Mouse (Mus musculus): ENCODE measurements around the gene Skiv2l. TPM values are rescaled to one million over a fixed set of nuclear protein-coding genes. Genes with fewer than 3 reads are reported as not detected.
"Not testable (repeated sequence)": the region's sequence is repeated elsewhere in the genome, so short reads cannot be mapped to it uniquely, and the experiment has no call there.

Gene Skiv2l
- polyA plus RNA-seq, 1 experiment, result 79.3 TPM

DNA sequence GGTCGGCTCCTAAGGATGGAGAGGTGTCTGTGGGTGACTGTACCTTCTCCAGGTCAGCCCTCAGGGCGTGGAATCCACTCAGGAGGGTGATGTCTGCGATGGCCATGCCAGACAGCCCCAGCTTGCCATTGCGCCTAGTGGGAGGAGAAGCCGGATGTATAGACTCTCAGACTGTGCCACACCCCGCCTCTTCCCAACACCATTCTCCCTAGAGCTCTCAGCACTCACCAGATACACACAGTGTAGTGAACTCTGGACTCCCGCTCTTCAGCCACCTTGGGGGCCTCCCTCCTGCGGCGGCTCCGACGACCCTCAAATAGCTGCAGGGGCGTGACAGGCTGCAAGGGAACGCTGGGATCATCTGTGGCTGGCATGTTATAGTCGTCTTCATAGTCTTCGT, 38.7 kb downstream of the Skiv2l start:
- H3K4me3 ChIP-seq (ENCODE audit: low read depth, low read length), result no peak overlapping the region
- TF ChIP-seq POLR2A (IDR thresholded peaks at IDR 0.05; ENCODE audit: low read depth, low read length), result no peak
- no peak for TF ChIP-seq CTCF (IDR thresholded peaks at IDR 0.05; ENCODE audit: extremely low read depth, insufficient read length, insufficient replicate concordance, low read depth, low read length)
- H3K27ac ChIP-seq (ENCODE audit: insufficient read depth, low read depth, low read length), result no peak overlapping the region
- no peaks in the 10 kb centered on the region for H3K27me3 ChIP-seq (ENCODE audit: control insufficient read depth, insufficient read depth, low read length)
- no peaks in the 10 kb centered on the region for H3K4me1 ChIP-seq (ENCODE audit: control insufficient read depth, insufficient read depth, insufficient read length, low read length)
- WGBS, result 40% methylated on average over 15 of the region's 15 CpGs
- no peaks in the 10 kb centered on the region for H3K36me3 ChIP-seq (ENCODE audit: control insufficient read depth, insufficient read depth, low read length)

DNA sequence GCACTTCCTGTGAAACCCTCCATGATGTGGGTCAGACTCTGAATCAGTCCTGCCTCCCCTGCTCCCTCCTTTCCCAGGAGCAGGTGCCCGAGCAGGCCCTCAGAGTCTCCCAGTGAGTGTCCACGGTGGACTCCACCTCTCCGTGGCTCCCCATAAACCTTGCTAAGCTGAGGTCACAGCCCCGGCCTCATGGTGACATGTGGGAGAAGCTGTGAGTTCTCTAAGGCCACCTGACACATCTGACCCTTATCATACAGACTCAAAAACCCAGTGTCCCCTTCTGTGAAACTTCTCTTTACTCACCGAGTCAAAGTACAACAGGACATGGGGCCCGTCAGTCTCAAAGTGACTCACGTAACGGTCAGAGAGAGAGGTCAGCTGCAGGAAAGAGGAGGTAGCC, 39.2 kb downstream of the Skiv2l start:
- 62% methylated on average over 8 of the region's 8 CpGs for WGBS

GRCm38 (mm10) chr17:34810411-34810810, 39.6 kb downstream of the Skiv2l start:
- 88% methylated on average over 5 of the region's 5 CpGs for WGBS
- H3K4me3 ChIP-seq (ENCODE audit: low read depth, low read length); H3K4me1 ChIP-seq (ENCODE audit: control insufficient read depth, insufficient read depth, insufficient read length, low read length); H3K36me3 ChIP-seq (ENCODE audit: control insufficient read depth, insufficient read depth, low read length); H3K27me3 ChIP-seq (ENCODE audit: control insufficient read depth, insufficient read depth, low read length); H3K27ac ChIP-seq (ENCODE audit: insufficient read depth, low read depth, low read length): not testable (repeated sequence)

More for the DNA sequence above, 39.2 kb downstream of the Skiv2l start:
- not testable (repeated sequence) for H3K36me3 ChIP-seq (ENCODE audit: control insufficient read depth, insufficient read depth, low read length); H3K4me3 ChIP-seq (ENCODE audit: low read depth, low read length); H3K4me1 ChIP-seq (ENCODE audit: control insufficient read depth, insufficient read depth, insufficient read length, low read length); H3K27me3 ChIP-seq (ENCODE audit: control insufficient read depth, insufficient read depth, low read length); H3K27ac ChIP-seq (ENCODE audit: insufficient read depth, low read depth, low read length)

DNA sequence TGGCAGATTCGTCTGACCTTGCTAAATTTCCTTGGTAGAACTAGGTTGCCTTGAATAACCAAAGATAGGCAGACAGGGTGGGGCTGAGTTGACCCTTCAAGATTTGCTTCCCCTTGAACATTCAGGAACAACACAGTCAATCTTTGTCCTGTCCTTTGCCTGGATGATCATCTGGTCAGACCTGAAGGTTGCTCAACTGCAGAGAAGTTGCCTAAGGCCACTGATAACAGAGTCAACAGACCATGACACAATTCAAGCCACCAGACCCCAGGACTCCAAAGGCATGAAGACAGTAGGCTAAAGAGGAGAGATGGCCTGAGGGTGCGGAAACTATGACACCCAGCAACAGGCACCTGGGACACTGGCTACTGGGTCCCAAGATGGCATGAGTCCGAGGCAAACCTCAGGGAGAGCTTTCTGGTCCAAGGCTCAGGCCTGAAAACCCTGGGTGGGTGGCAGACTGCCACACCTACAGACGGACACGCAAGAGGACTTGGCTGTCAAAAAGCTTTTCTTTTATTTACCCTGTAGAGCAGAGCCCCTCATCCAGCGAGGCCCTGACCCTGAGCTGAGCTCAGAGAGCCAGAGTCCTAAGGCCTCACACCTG, 41.3 kb downstream of the Skiv2l start:
- H3K27ac ChIP-seq (ENCODE audit: insufficient read depth, low read depth, low read length), result no peak overlapping the region
- TF ChIP-seq POLR2A (IDR thresholded peaks at IDR 0.05; ENCODE audit: low read depth, low read length) (no peak), CTCF (IDR thresholded peaks at IDR 0.05; ENCODE audit: extremely low read depth, insufficient read length, insufficient replicate concordance, low read depth, low read length) (no peak)
- no peak overlapping the region for H3K4me3 ChIP-seq (ENCODE audit: low read depth, low read length)

DNA sequence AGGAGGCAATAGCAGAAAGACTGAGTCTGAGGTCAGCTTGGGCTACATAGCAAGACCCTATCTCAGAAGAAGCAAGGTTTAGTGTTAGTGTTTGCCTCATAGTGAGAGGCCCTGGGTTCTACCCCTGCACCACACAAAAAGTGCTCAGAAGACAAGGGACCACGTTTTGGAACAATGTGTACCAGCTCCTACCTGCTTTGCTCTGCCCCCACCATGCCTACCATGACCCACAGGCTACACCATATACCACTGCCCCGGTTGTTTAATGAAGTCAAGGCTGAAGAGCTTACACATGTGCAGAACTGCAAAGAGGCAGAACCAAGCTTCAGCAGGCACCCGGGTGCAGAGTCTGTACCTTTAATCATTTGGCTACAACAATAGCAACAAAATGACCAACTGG, 42.8 kb downstream of the Skiv2l start:
- no peak for TF ChIP-seq POLR2A (IDR thresholded peaks at IDR 0.05; ENCODE audit: low read depth, low read length)
- TF ChIP-seq CTCF (IDR thresholded peaks at IDR 0.05; ENCODE audit: extremely low read depth, insufficient read length, insufficient replicate concordance, low read depth, low read length), result no peak
- Histone ChIP-seq H3K27ac (ENCODE audit: insufficient read depth, low read depth, low read length) (no peak overlapping the region), H3K27me3 (ENCODE audit: control insufficient read depth, insufficient read depth, low read length) (no peaks in the 10 kb centered on the region), H3K36me3 (ENCODE audit: control insufficient read depth, insufficient read depth, low read length) (no peaks in the 10 kb centered on the region), H3K4me1 (ENCODE audit: control insufficient read depth, insufficient read depth, insufficient read length, low read length) (no peaks in the 10 kb centered on the region), H3K4me3 (ENCODE audit: low read depth, low read length) (no peak overlapping the region)
- 57% methylated on average over 3 of the region's 3 CpGs for WGBS

More for the DNA sequence above, 41.3 kb downstream of the Skiv2l start:
- 71% methylated on average over 6 of the region's 6 CpGs for WGBS
- Histone ChIP-seq H3K36me3 (ENCODE audit: control insufficient read depth, insufficient read depth, low read length) (no peaks in the 10 kb centered on the region), H3K27me3 (ENCODE audit: control insufficient read depth, insufficient read depth, low read length) (no peaks in the 10 kb centered on the region), H3K4me1 (ENCODE audit: control insufficient read depth, insufficient read depth, insufficient read length, low read length) (no peaks in the 10 kb centered on the region)

- no peaks in the 10 kb centered on the region for H3K36me3 ChIP-seq (ENCODE audit: control insufficient read depth, insufficient read depth, low read length)
- no peak overlapping the region for H3K27ac ChIP-seq (ENCODE audit: insufficient read depth, low read depth, low read length)
- TF ChIP-seq CTCF (IDR thresholded peaks at IDR 0.05; ENCODE audit: extremely low read depth, insufficient read length, insufficient replicate concordance, low read depth, low read length) (peak; percentile 30; the same call in 1 of the 2 replicates), POLR2A (IDR thresholded peaks at IDR 0.05; ENCODE audit: low read depth, low read length) (no peak)
- H3K4me1 ChIP-seq (ENCODE audit: control insufficient read depth, insufficient read depth, insufficient read length, low read length), result no peaks in the 10 kb centered on the region
- no peaks in the 10 kb centered on the region for H3K27me3 ChIP-seq (ENCODE audit: control insufficient read depth, insufficient read depth, low read length)
- WGBS, result 70% methylated on average over 6 of the region's 6 CpGs
- no peak overlapping the region for H3K4me3 ChIP-seq (ENCODE audit: low read depth, low read length)
Measured at GRCm38 (mm10) chr17:34804871-34805562, 45.0 kb downstream of the Skiv2l start.

DNA sequence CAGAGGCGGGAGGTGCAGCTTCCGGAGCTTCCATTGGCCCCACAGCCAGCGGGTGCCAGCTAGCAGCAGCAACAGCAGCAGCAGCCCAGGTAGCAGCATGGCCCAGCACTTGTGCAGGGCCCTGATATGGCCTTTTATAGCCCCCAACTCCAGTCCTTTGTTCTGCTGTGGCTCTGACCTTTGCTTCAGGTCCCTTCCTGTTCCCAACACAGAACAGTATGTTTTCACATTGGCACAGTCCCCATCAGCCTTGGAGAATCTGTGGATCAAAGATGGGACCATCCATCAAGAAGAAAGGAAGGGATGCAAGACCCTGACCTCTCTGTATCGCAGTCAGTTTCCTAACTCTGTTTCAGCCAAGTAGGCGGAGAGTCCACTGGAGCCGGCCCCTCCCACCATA, 45.7 kb downstream of the Skiv2l start, which contains the start of gene Cyp21a1:
TSS of gene Cyp21a1 (minus strand) at position 261 of the 400 bp plus-strand sequence.
- H3K4me3 ChIP-seq (ENCODE audit: low read depth, low read length); H3K4me1 ChIP-seq (ENCODE audit: control insufficient read depth, insufficient read depth, insufficient read length, low read length); H3K36me3 ChIP-seq (ENCODE audit: control insufficient read depth, insufficient read depth, low read length); H3K27ac ChIP-seq (ENCODE audit: insufficient read depth, low read depth, low read length); H3K27me3 ChIP-seq (ENCODE audit: control insufficient read depth, insufficient read depth, low read length): not testable (repeated sequence)
- WGBS, result 89% methylated on average over 4 of the region's 6 CpGs

- H3K4me1 ChIP-seq (ENCODE audit: control insufficient read depth, insufficient read depth, insufficient read length, low read length); H3K36me3 ChIP-seq (ENCODE audit: control insufficient read depth, insufficient read depth, low read length); H3K4me3 ChIP-seq (ENCODE audit: low read depth, low read length); H3K27me3 ChIP-seq (ENCODE audit: control insufficient read depth, insufficient read depth, low read length); H3K27ac ChIP-seq (ENCODE audit: insufficient read depth, low read depth, low read length): not testable (repeated sequence)
- 90% methylated on average over 6 of the region's 6 CpGs for WGBS
Measured at GRCm38 (mm10) chr17:34803367-34803766, 46.6 kb downstream of the Skiv2l start.

- not testable (repeated sequence) for H3K27ac ChIP-seq (ENCODE audit: insufficient read depth, low read depth, low read length); H3K27me3 ChIP-seq (ENCODE audit: control insufficient read depth, insufficient read depth, low read length); H3K36me3 ChIP-seq (ENCODE audit: control insufficient read depth, insufficient read depth, low read length); H3K4me1 ChIP-seq (ENCODE audit: control insufficient read depth, insufficient read depth, insufficient read length, low read length); H3K4me3 ChIP-seq (ENCODE audit: low read depth, low read length)
- WGBS, result 91% methylated on average over 9 of the region's 9 CpGs
Measured at GRCm38 (mm10) chr17:34802756-34803155, 47.3 kb downstream of the Skiv2l start.

GRCm38 (mm10) chr17:34800781-34801305, 49.2 kb downstream of the Skiv2l start:
- not testable (repeated sequence) for H3K27me3 ChIP-seq (ENCODE audit: control insufficient read depth, insufficient read depth, low read length); H3K27ac ChIP-seq (ENCODE audit: insufficient read depth, low read depth, low read length); H3K4me3 ChIP-seq (ENCODE audit: low read depth, low read length); H3K4me1 ChIP-seq (ENCODE audit: control insufficient read depth, insufficient read depth, insufficient read length, low read length); H3K36me3 ChIP-seq (ENCODE audit: control insufficient read depth, insufficient read depth, low read length)
- 91% methylated on average over 16 of the region's 16 CpGs for WGBS

All from small intestine, adult 2 months (tissue).